Mouse (Mus musculus) stomach, postnatal 0 days (tissue): ENCODE measurements at regions not wholly inside any gene's neighbourhood (a gene's known extent, or its start where the extent isn't known, plus 50 kb on each side); places are given as distances from the start of the nearest gene placed in this dataset.

ENCODE experiments used
- ATAC-seq: fragments of 200-750 bp; cut with Nextera tagmentation; 2 replicates; pipeline ENCODE4 v1.8.0; 2017; ENCODE audit not compliant: low FRiP score, low TSS enrichment
- DNase-seq: peaks from one replicate; pipeline ENCODE4 v3.0.0-alpha.2; 2016; ENCODE audit warnings: low spot score
- H3K27ac ChIP-seq: fragments of 300-500 bp; sonication (generic); replicated peaks from 2 replicates; pipeline ENCODE4 v1.5.1; 2014; ENCODE audit warnings: mild to moderate bottlenecking, control low read depth
- H3K27me3 ChIP-seq: fragments of 300-500 bp; sonication (generic); 2 replicates; pipeline ENCODE4 v1.6.1; 2014; ENCODE audit warnings: low read length; ENCODE audit not compliant: control insufficient read depth, insufficient read depth
- H3K36me3 ChIP-seq: fragments of 300-500 bp; sonication (generic); 2 replicates; pipeline ENCODE4 v1.6.1; 2014; ENCODE audit warnings: low read length, mixed read lengths; ENCODE audit not compliant: control insufficient read depth, insufficient read depth
- H3K4me1 ChIP-seq: fragments of 300-500 bp; sonication (generic); replicated peaks from 2 replicates; pipeline ENCODE4 v1.6.1; 2014; ENCODE audit warnings: antibody characterized with exemption; ENCODE audit not compliant: control insufficient read depth, insufficient read depth
- H3K4me2 ChIP-seq: fragments of 300-500 bp; sonication (generic); replicated peaks from 2 replicates; pipeline ENCODE4 v1.6.1; 2014; ENCODE audit warnings: low read depth, mild to moderate bottlenecking, control low read depth, moderate library complexity
- H3K4me3 ChIP-seq: fragments of 300-500 bp; sonication (generic); 2 replicates; pipeline ENCODE4 v1.5.1; 2014; ENCODE audit warnings: low read depth, low read length, control low read depth
- H3K9ac ChIP-seq: fragments of 300-500 bp; sonication (generic); 2 replicates; pipeline ENCODE4 v1.6.1; 2014; ENCODE audit warnings: mild to moderate bottlenecking, low read length, control low read depth, mixed read lengths
- H3K9me3 ChIP-seq: fragments of 300-500 bp; sonication (generic); 2 replicates; pipeline ENCODE4 v1.6.1; 2016; ENCODE audit warnings: low read length; ENCODE audit not compliant: control insufficient read depth
- CTCF ChIP-seq: IDR thresholded peaks from 2 replicates; pipeline ENCODE4 v1.5.1; 2016; ENCODE audit warnings: antibody characterized with exemption, low read depth, mild to moderate bottlenecking, moderate library complexity
- EP300 ChIP-seq: optimal IDR thresholded peaks from 2 replicates; pipeline ENCODE3; 2016; ENCODE audit warnings: antibody characterized with exemption
- WGBS: fragments of 180-500 bp; shearing (Covaris S2); extraction: QIAGEN DNeasy Blood & Tissue Kit; methylation state at CpG from one replicate; pipeline ENCODE4 v1.1.7; 2014; 5-methylcytosine and 5-hydroxymethylcytosine counted together

DNA sequence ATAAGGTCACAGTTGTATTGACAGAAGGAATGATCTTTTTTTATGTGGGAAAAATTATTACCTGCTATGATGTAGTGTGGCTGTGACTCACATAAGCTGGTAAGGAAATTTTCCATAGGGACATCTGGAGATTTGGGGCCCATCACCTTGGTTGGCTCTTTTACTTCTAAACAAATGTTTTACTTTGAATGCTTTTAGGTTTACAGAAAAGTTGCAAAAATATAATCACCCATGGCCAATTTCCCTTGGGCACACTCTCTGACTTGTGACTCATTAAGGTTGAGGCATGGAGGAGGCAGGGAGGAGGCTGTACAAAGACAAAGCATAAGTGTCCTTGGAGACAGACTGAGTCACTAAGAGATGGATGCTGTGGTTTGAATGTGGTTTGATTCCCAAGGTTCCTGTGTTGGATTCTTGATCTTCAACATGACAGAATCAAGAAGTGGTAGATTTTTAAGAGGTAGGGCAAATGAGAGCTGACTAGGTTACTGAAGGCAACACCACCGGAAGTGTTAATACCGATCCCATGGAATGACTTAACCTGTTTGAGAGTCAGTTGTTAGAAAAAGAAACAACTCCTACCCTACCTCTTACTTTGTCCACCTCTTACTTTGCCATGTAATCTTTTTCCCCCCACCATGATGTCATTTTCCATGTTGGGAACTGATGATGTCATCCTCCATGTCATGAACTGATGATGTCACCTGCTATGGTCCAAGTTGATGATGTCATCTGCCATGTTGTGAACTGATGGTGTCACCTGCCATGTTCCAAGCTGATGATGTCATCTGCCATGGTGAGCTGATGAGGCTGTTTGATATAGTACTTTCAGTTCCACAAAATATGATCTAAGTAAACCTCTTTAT is 171.1 kb upstream of the Nlrp1b start:
- DNase-seq, result no peak
- H3K9me3 ChIP-seq, result no peaks in the 10 kb centered on the region

DNA sequence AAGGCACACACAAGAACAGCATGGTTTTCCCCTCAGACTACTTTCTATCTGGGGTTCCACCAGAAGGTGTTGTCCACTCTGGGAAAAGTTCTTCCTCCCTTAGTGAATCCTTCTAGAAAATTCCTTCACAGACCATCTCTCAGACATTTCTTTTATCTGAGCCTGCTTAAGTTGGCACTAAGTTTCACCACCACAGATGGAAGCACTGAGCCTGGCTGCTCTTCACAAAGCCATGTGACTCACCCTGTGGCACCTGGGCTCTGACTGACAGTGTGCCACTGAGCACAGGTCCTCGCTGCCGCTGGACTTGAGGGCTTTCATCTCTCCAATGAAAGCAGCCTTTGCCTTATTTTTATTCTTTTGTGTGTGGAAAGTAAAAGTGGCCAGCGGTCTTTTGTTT is 173.8 kb upstream of the Nlrp1b start:
- ATAC-seq (no peak), DNase-seq (no peak)
- Histone ChIP-seq H3K27ac (no peak overlapping the region), H3K4me1 (no peaks in the 10 kb centered on the region), H3K9ac (no peak overlapping the region), H3K9me3 (no peaks in the 10 kb centered on the region), H3K27me3 (no peaks in the 10 kb centered on the region), H3K4me3 (no peak overlapping the region), H3K36me3 (no peaks in the 10 kb centered on the region), H3K4me2 (no peak overlapping the region)
- no peak for TF ChIP-seq EP300
- WGBS, result 85% methylated on average over 3 of the region's 3 CpGs

More for the DNA sequence above, 171.1 kb upstream of the Nlrp1b start:
- Histone ChIP-seq H3K4me1 (no peaks in the 10 kb centered on the region), H3K9ac (no peak overlapping the region), H3K4me2 (no peak overlapping the region), H3K4me3 (no peak overlapping the region), H3K27me3 (no peaks in the 10 kb centered on the region), H3K27ac (no peak overlapping the region), H3K36me3 (no peaks in the 10 kb centered on the region)
- TF ChIP-seq EP300 (no peak), CTCF (no peak)
- 93% methylated on average over 2 of the region's 2 CpGs for WGBS
- ATAC-seq, result no peak

DNA sequence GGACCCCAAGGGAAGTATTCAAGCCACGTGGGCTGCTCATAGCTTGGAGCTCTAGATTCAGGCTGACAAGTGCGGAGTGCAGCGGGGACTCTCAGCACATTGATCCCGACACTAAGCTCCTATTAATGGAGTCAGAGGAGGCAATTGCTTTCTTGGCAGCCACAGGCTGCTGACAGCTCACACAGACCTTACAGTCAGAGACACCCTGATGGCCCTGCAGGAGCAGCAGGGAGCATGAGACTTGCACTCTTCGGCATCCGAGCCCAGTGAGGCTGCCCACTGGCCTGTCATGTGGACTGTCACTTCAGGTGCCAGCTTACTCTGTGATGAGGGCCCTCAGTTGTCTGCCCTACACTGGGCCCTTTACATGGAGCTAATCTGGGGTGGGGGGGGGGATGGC is 176.5 kb upstream of the Nlrp1b start:
- H3K4me2 ChIP-seq, result no peak overlapping the region
- H3K27me3 ChIP-seq, result no peaks in the 10 kb centered on the region
- DNase-seq (no peak), ATAC-seq (no peak)
- no peak overlapping the region for H3K4me3 ChIP-seq
- no peak overlapping the region for H3K9ac ChIP-seq
- H3K4me1 ChIP-seq, result no peaks in the 10 kb centered on the region
- TF ChIP-seq CTCF (no peak), EP300 (no peak)
- no peaks in the 10 kb centered on the region for H3K36me3 ChIP-seq
- H3K27ac ChIP-seq, result no peak overlapping the region
- H3K9me3 ChIP-seq, result no peaks in the 10 kb centered on the region
- 82% methylated on average over 6 of the region's 6 CpGs for whole genome bisulfite sequencing

DNA sequence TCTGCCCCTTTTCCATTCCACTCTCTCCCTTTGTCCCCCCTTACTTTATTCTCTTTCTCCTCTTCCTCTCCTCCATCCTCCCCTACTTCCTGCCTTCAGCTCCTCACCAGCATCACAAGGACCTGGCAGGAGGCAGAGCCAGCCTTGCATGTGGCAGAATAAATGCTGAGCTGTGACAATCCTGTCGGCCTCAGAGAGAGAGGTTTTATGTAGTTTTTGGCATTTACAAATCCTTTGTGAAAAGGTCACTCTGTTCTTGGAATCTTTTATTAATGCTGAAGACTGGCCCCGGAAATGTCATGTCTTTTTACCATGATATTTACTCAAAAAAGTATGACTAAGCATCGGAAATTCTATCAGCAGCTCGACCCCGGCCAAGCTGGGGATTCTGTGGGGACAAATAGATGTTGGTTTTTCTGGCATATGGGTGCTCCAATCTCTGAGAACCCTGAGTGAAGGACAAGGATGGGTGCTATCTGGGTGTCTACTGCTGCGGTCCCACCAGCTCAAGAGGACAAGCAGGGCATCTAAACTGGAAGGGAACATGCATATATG is 178.8 kb upstream of the Nlrp1b start:
- H3K27me3 ChIP-seq, result no peaks in the 10 kb centered on the region
- H3K9ac ChIP-seq, result no peak overlapping the region
- H3K9me3 ChIP-seq, result no peaks in the 10 kb centered on the region
- WGBS, result 68% methylated on average over 6 of the region's 6 CpGs
- TF ChIP-seq CTCF (no peak), EP300 (no peak)
- no peaks in the 10 kb centered on the region for H3K4me1 ChIP-seq
- DNase-seq (no peak), ATAC-seq (no peak)
- no peak overlapping the region for H3K4me3 ChIP-seq
- no peak overlapping the region for H3K27ac ChIP-seq
- H3K4me2 ChIP-seq, result no peak overlapping the region
- H3K36me3 ChIP-seq, result no peaks in the 10 kb centered on the region

DNA sequence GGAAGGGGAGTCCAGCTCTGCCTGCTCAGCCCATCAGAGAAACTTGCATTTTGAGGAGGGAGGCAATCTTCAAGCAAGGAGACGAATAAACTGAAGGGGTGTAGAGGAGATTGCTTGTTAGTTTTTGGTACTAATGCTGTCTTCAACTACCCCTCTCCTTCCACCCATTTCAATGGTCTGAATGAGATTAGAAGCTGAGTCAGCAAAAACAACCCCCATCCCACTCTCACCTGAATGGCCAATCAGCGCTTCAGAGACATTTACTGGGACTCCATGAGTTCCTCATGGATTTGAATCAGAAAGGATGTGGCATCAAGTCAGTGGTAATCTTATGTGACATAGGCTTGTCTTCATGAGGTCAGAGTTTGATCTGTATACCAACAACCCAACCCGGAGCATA is 180.0 kb upstream of the Nlrp1b start:
- no peaks in the 10 kb centered on the region for H3K36me3 ChIP-seq
- ATAC-seq (no peak), DNase-seq (no peak)
- no peaks in the 10 kb centered on the region for H3K27me3 ChIP-seq
- H3K4me1 ChIP-seq, result no peaks in the 10 kb centered on the region
- WGBS, result 85% methylated on average over 3 of the region's 3 CpGs
- H3K9me3 ChIP-seq, result no peaks in the 10 kb centered on the region
- H3K4me3 ChIP-seq, result no peak overlapping the region
- no peak overlapping the region for H3K27ac ChIP-seq
- H3K9ac ChIP-seq, result no peak overlapping the region
- no peak for TF ChIP-seq EP300
- H3K4me2 ChIP-seq, result no peak overlapping the region

DNA sequence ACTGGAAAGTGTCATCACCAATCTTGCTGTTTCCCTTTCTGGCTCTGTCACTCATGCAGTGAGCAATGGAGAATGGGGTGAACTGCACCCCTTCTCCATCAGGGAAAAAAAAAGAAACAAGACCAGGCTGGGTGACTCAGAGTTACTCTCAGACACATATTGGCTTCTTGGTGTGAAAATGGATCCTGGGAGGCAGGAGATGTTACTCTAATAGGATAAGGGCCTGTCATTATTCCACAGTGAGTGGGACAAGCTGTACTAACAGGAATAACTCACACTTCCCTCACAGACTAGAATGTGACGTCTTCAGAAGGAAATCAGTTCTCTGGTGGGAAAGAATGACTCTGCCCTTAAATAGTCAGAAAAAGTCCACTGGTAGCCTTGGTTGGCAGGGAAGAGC is 181.4 kb upstream of the Nlrp1b start:
- H3K36me3 ChIP-seq, result no peaks in the 10 kb centered on the region
- DNase-seq (no peak), ATAC-seq (no peak)
- H3K4me1 ChIP-seq, result no peaks in the 10 kb centered on the region
- TF ChIP-seq CTCF (no peak), EP300 (no peak)
- WGBS, result 63% methylated on average over 1 of the region's 1 CpGs
- H3K27ac ChIP-seq, result no peak overlapping the region
- no peak overlapping the region for H3K4me3 ChIP-seq
- no peak overlapping the region for H3K4me2 ChIP-seq
- no peak overlapping the region for H3K9ac ChIP-seq
- no peaks in the 10 kb centered on the region for H3K9me3 ChIP-seq
- H3K27me3 ChIP-seq, result no peaks in the 10 kb centered on the region
